Mouse (Mus musculus): ENCODE data around the gene 0610009B22Rik.

GRCm38 (mm10) chr11:51650691-51651515, 37.8 kb downstream of the 0610009B22Rik start, which contains the start of the genes N4bp3 and D930048N14Rik:
- TF ChIP-seq CTCF (IDR thresholded peaks at IDR 0.05; ENCODE audit: low read depth) (no peak), EP300 (IDR thresholded peaks at IDR 0.05; ENCODE audit: low read depth) (no peak)
